15 mouse cellular contexts compared by ENCODE assay signal in genomic region chr4:151765376-151765775, GRCm38 (mm10).
A peak's percentile ranks its signal among the peaks of the same experiment; 100 is the strongest.
DNase-seq lines count a peak whose midpoint lies in the region; ATAC-seq and TF ChIP-seq lines count a peak whose summit lies in the region.
"Had no signal": no experiment of that assay in that cellular context is flagged by ENCODE, and none has a peak within 500 bp of the region (broad histone marks: within the 10 kb centered on the region; RNA-seq: fewer than 3 reads in every experiment).

No protein-coding gene starts in this region.

- H3K27me3 ChIP-seq in cerebellum, adult 2 months (ENCODE audit: control insufficient read depth, insufficient read depth, low read length) = no peaks in the 10 kb centered on the region
- H3K27me3 ChIP-seq in neural tube, embryonic 13.5 days = no peaks in the 10 kb centered on the region
- H3K27me3 ChIP-seq: megakaryocyte, embryonic 14.5 days had no signal

- H3K4me2 ChIP-seq in neural tube, embryonic 13.5 days = no peak overlapping the region

- H3K9me3 ChIP-seq in neural tube, embryonic 13.5 days = no peaks in the 10 kb centered on the region
- H3K9me3 ChIP-seq: heart, embryonic 10.5 days; megakaryocyte, embryonic 14.5 days had no signal

- peaks cover 14% of the 10 kb centered on the region for H3K4me1 ChIP-seq in cerebellum, adult 2 months (ENCODE audit: control insufficient read depth, insufficient read depth, low read length)
- H3K4me1 ChIP-seq in neural tube, embryonic 13.5 days (replicated peaks) = peaks cover 26% of the 10 kb centered on the region

- TF ChIP-seq CTCF in cerebellum, adult 2 months (IDR thresholded peaks at IDR 0.05; ENCODE audit: borderline replicate concordance, insufficient read depth, low read depth, low read length) = no peak

- H3K9ac ChIP-seq in neural tube, embryonic 13.5 days = no peak overlapping the region
- H3K9ac ChIP-seq: liver, postnatal 0 days had no signal

- no peak overlapping the region for H3K4me3 ChIP-seq in cerebellum, adult 2 months (replicated peaks; ENCODE audit: insufficient read depth, low read depth, low read length)
- no peak overlapping the region for H3K4me3 ChIP-seq in neural tube, embryonic 13.5 days
- H3K4me3 ChIP-seq: heart, embryonic 10.5 days; megakaryocyte, embryonic 14.5 days had no signal

- H3K27ac ChIP-seq in cerebellum, adult 2 months (ENCODE audit: insufficient read depth, low read length) = no peak overlapping the region
- peak overlapping the region; percentile 49 for H3K27ac ChIP-seq in neural tube, embryonic 13.5 days (replicated peaks)
- H3K27ac ChIP-seq: heart, embryonic 10.5 days had no signal

- ATAC-seq in neural tube, embryonic 13.5 days (ENCODE audit: low read depth) = peak; percentile 42; the same call in 1 of the 2 replicates
- ATAC-seq: liver, postnatal 0 days had no signal

- DNase-seq in cerebellum, postnatal 14 days = peak; percentile 51 to 52
- DNase-seq in cerebellum, adult 2 months = no peak
- DNase-seq in neural tube, embryonic 10.5 days (ENCODE audit: extremely low spot score, low spot score) = no peak
- DNase-seq in left cerebral cortex, postnatal 14 days (ENCODE audit: low spot score in 2 of 2) = peak; percentile 34 to 54
- peak; percentile 51 for DNase-seq in right cerebral cortex, postnatal 4 days
- no peak for DNase-seq in lung, adult 18-20 months
- DNase-seq in thymus, postnatal 4 days = no peak
- DNase-seq: adrenal gland, postnatal 36 days; cerebellum, adult 9-10 months; heart, postnatal 4 days; liver, postnatal 0 days; spleen, adult 18-20 months had no signal

- intact Hi-C loops in left cerebral cortex, postnatal 14 days (cut with DNase I) = no loop called here

- no peaks in the 10 kb centered on the region for H3K36me3 ChIP-seq in neural tube, embryonic 13.5 days
- H3K36me3 ChIP-seq: heart, embryonic 10.5 days had no signal

- TF ChIP-seq POLR2A in cerebellum, adult 2 months (IDR thresholded peaks at IDR 0.05; ENCODE audit: borderline replicate concordance, insufficient read depth, low read length) = no peak

- 45% methylated on average over 4 of the region's 4 CpGs for WGBS in cerebellum, adult 2 months
- 63% methylated on average over 4 of the region's 4 CpGs for WGBS in neural tube, embryonic 13.5 days

Comparison
In these comparisons a context has a peak if more than half of its experiments do, and no peak if none do; other contexts are left out.
1. DNase-seq: peak in cerebellum, postnatal 14 days (2 of 2), left cerebral cortex, postnatal 14 days (2 of 2) and right cerebral cortex, postnatal 4 days (single experiment); none in cerebellum, adult 2 months (0 of 2), neural tube, embryonic 10.5 days (single experiment), lung, adult 18-20 months (0 of 2) and thymus, postnatal 4 days (single experiment).